Mouse (Mus musculus): ENCODE results near the gene Nmu. TPM values are rescaled to one million over a fixed set of nuclear protein-coding genes. Genes with fewer than 3 reads are reported as not detected.
A peak's percentile ranks its signal among the peaks of the same experiment; 100 is the strongest.

The Nmu gene
- total RNA-seq, 2 experiments from 2014 or later: not detected

- no peak for DNase-seq
Measured at GRCm38 (mm10) chr5:76308206-76308605, 55.4 kb downstream of the Nmu start.

- DNase-seq: no peak
Measured at GRCm38 (mm10) chr5:76306261-76306660, 57.3 kb downstream of the Nmu start.

GRCm38 (mm10) chr5:76305616-76306015, 58.0 kb downstream of the Nmu start:
- DNase-seq: peak; percentile 21

- peak; percentile 92 for DNase-seq
Measured at GRCm38 (mm10) chr5:76304452-76305341, 58.9 kb downstream of the Nmu start, which contains the start of gene Clock. Gene Clock (minus strand): TSS chr5:76304792.

GRCm38 (mm10) chr5:76303745-76304451, 59.7 kb downstream of the Nmu start:
- DNase-seq: peak; percentile 93

- DNase-seq: no peak
Measured at GRCm38 (mm10) chr5:76303379-76303744, 60.2 kb downstream of the Nmu start.

- no peak for DNase-seq
Measured at GRCm38 (mm10) chr5:76302009-76302408, 61.6 kb downstream of the Nmu start.

GRCm38 (mm10) chr5:76289234-76289691, 74.3 kb downstream of the Nmu start:
- no peak for DNase-seq

- DNase-seq: no peak
Measured at GRCm38 (mm10) chr5:76288256-76288655, 75.3 kb downstream of the Nmu start.

GRCm38 (mm10) chr5:76287062-76287461, 76.5 kb downstream of the Nmu start:
- DNase-seq: no peak

- DNase-seq: no peak
Measured at GRCm38 (mm10) chr5:76285699-76286098, 77.9 kb downstream of the Nmu start.

GRCm38 (mm10) chr5:76283890-76284289, 79.7 kb downstream of the Nmu start:
- DNase-seq: no peak

Other genes starting within 250 kb of the Nmu start
- 10 to 100 TPM; 20.8 to 23.7 TPM for gene Srd5a3, start 223.5 kb downstream of the Nmu start, total RNA-seq (2021)
- gene Tmem165, start 179.9 kb downstream of the Nmu start, total RNA-seq (2021): 10 to 100 TPM; 49.4 to 50.4 TPM
- gene Clock, start 59.0 kb downstream of the Nmu start, total RNA-seq (2021): 10 to 100 TPM; 37.1 to 38.9 TPM
- not detected for gene Pdcl2, start 32.6 kb downstream of the Nmu start, total RNA-seq (2021)
- not detected for gene Gm7271, start 120.3 kb upstream of the Nmu start, total RNA-seq (2021)
- 10 to 100 TPM; 28.7 to 29.8 TPM for gene Exoc1, start 165.5 kb upstream of the Nmu start, total RNA-seq (2021)
- 1 to 10 TPM; 7.4 to 7.6 TPM for gene Cep135, start 224.9 kb upstream of the Nmu start, total RNA-seq (2021)

Measured in heart, postnatal 4 days (tissue).